Mouse (Mus musculus) small intestine, adult 2 months (tissue): ENCODE measurements around the gene Gm10198.

Experiments used
- CTCF ChIP-seq: fragments of 200-500 bp; IDR thresholded peaks from 2 replicates; pipeline ENCODE4 v1.5.1; 2012; ENCODE audit warnings: low read depth, mild to moderate bottlenecking, control low read depth, inconsistent platforms, low read length, moderate library complexity, mixed read lengths; ENCODE audit not compliant: insufficient replicate concordance, insufficient read length; ENCODE audit errors: extremely low read depth
- POLR2A ChIP-seq: fragments of 200-500 bp; IDR thresholded peaks from 2 replicates; pipeline ENCODE4 v1.6.1; 2012; ENCODE audit warnings: low read depth, mild to moderate bottlenecking, control low read depth, inconsistent platforms, low read length, moderate library complexity

GRCm38 (mm10) chr13:111640319-111640718, 47.7 kb downstream of the Gm10198 start:
- no peak for TF ChIP-seq POLR2A
- no peak for TF ChIP-seq CTCF
